Mouse (Mus musculus): Measurements from ENCODE around the gene A430078G23Rik. TPM values are rescaled to one million over a fixed set of nuclear protein-coding genes. Genes with fewer than 3 reads are reported as not detected.
"Not testable (repeated sequence)": the region's sequence is repeated elsewhere in the genome, so short reads cannot be mapped to it uniquely, and the experiment has no call there.

The A430078G23Rik gene
- total and polyA plus RNA-seq, 3 experiments, result 2.8 to 3.8 TPM; not detected in 1

- DNase-seq (ENCODE audit: low read depth, low spot score), result peak; percentile 60
- no peak for TF ChIP-seq POLR2AphosphoS5 (IDR thresholded peaks at IDR 0.05; ENCODE audit: borderline replicate concordance, low read depth, low read length)
- TF ChIP-seq KAT2A (conservative IDR thresholded peaks at IDR 0.05; ENCODE audit: low read depth, low read length), result no peak
- TF ChIP-seq SMC3 (IDR thresholded peaks at IDR 0.05; ENCODE audit: low read depth, low read length), result 0 out of 2 replicates have a peak, but pooled peaks have one; percentile 4
- no peak; the same call in 1 of the 2 replicates for TF ChIP-seq RAD21 (IDR thresholded peaks at IDR 0.05; ENCODE audit: low read depth, low read length)
- no peak for TF ChIP-seq POLR2A (IDR thresholded peaks at IDR 0.05; ENCODE audit: control insufficient read depth in 1 of 2, insufficient read depth in 1 of 2, low read depth in 1 of 2, low read length in 2 of 2, poor library complexity in 1 of 2)
- TF ChIP-seq MYC (IDR thresholded peaks at IDR 0.05; ENCODE audit: low read depth, low read length), result no peak
- TF ChIP-seq CHD2 (IDR thresholded peaks at IDR 0.05; ENCODE audit: low read length), result no peak
- no peak for TF ChIP-seq EP300 (IDR thresholded peaks at IDR 0.05; ENCODE audit: low read depth in 1 of 2, low read length in 2 of 2)
- TF ChIP-seq MAX (IDR thresholded peaks at IDR 0.05; ENCODE audit: low read length), result no peak
- peak; percentile 39; the same call in 1 of the 2 replicates for TF ChIP-seq SIN3A (IDR thresholded peaks at IDR 0.05; ENCODE audit: low read length)
- TF ChIP-seq USF2 (IDR thresholded peaks at IDR 0.05; ENCODE audit: borderline replicate concordance in 1 of 2, insufficient read depth in 1 of 2, low read depth in 1 of 2, low read length in 2 of 2), result no peak
- no peak for TF ChIP-seq JUND (IDR thresholded peaks at IDR 0.05; ENCODE audit: low read depth, low read length)
- Histone ChIP-seq H3K9me3 (replicated peaks; ENCODE audit: insufficient read depth, low read length) (no peaks in the 10 kb centered on the region), H3K27ac (ENCODE audit: control insufficient read depth, low read depth, low read length) (peak overlapping the region; percentile 47), H3K36me3 (ENCODE audit: control insufficient read depth in 1 of 2, insufficient read depth in 2 of 2, low read length in 2 of 2) (peaks cover 0 to 2% of the 10 kb centered on the region in 2 experiments; a peak in 1 of 4 replicates), H3K4me3 (ENCODE audit: control insufficient read depth in 1 of 2, insufficient read depth in 1 of 2, low read depth in 2 of 2, low read length in 2 of 2) (peak overlapping the region; percentile 51 to 99), H3K4me1 (ENCODE audit: control insufficient read depth in 1 of 2, insufficient read depth in 2 of 2, low read length in 2 of 2) (no peaks in the 10 kb centered on the region), H3K27me3 (ENCODE audit: control insufficient read depth in 1 of 2, insufficient read depth in 2 of 2, low read length in 2 of 2) (no peaks in the 10 kb centered on the region), H3K79me2 (ENCODE audit: control insufficient read depth, insufficient read depth, low read length, poor library complexity) (no peaks in the 10 kb centered on the region; the same call in 1 of the 2 replicates), H3K9ac (ENCODE audit: control insufficient read depth, low read depth, low read length, poor library complexity, severe bottlenecking) (peak overlapping the region; percentile 66)
Observed at GRCm38 (mm10) chr8:3337971-3338370, 15.2 kb upstream of the A430078G23Rik start.

GRCm38 (mm10) chr8:3340711-3341110 lies 12.5 kb upstream of the A430078G23Rik start:
- H3K36me3 ChIP-seq (ENCODE audit: control insufficient read depth in 1 of 2, insufficient read depth in 2 of 2, low read length in 2 of 2); H3K79me2 ChIP-seq (ENCODE audit: control insufficient read depth, insufficient read depth, low read length, poor library complexity); H3K27me3 ChIP-seq (ENCODE audit: control insufficient read depth in 1 of 2, insufficient read depth in 2 of 2, low read length in 2 of 2); H3K27ac ChIP-seq (ENCODE audit: control insufficient read depth, low read depth, low read length); DNase-seq (ENCODE audit: low read depth, low spot score); H3K4me1 ChIP-seq (ENCODE audit: control insufficient read depth in 1 of 2, insufficient read depth in 2 of 2, low read length in 2 of 2); H3K4me3 ChIP-seq (ENCODE audit: control insufficient read depth in 1 of 2, insufficient read depth in 1 of 2, low read depth in 2 of 2, low read length in 2 of 2); H3K9me3 ChIP-seq (replicated peaks; ENCODE audit: insufficient read depth, low read length); H3K9ac ChIP-seq (ENCODE audit: control insufficient read depth, low read depth, low read length, poor library complexity, severe bottlenecking): not testable (repeated sequence)
- peak; percentile 23; the same call in 1 of the 2 replicates for TF ChIP-seq TAL1 (IDR thresholded peaks at IDR 0.05; ENCODE audit: low read length)
- peak; percentile 29; the same call in 1 of the 2 replicates for TF ChIP-seq ETS1 (IDR thresholded peaks at IDR 0.05; ENCODE audit: low read depth, low read length)
- peak; percentile 52; the same call in 1 of the 2 replicates for TF ChIP-seq TCF12 (IDR thresholded peaks at IDR 0.05; ENCODE audit: low read depth, low read length)
- peak in 1 of 2 experiments; percentile 49; a peak in 2 of 4 replicates for TF ChIP-seq EP300 (IDR thresholded peaks at IDR 0.05; ENCODE audit: low read depth in 1 of 2, low read length in 2 of 2)
- peak; percentile 56 for TF ChIP-seq GATA1 (IDR thresholded peaks at IDR 0.05; ENCODE audit: low read depth, low read length)
